Mouse (Mus musculus): ENCODE measurements around the gene Nudt7. TPM values are rescaled to one million over a fixed set of nuclear protein-coding genes. Genes with fewer than 3 reads are reported as not detected.

Nudt7 gene
- polyA plus RNA-seq, 1 experiment from 2014 or later: 11.2 TPM

- no peaks in the 10 kb centered on the region for H3K9me3 ChIP-seq (replicated peaks)
- no peak overlapping the region for H3K27ac ChIP-seq (replicated peaks)
- no peak overlapping the region for H3K4me3 ChIP-seq
- H3K4me1 ChIP-seq: peaks cover 3% of the 10 kb centered on the region; the same call in 1 of the 2 replicates
- WGBS: 85% methylated on average over 1 of the region's 1 CpGs
- no peak for DNase-seq (ENCODE audit: low spot score)
- H3K27me3 ChIP-seq (ENCODE audit: low read depth, poor library complexity, severe bottlenecking): no peaks in the 10 kb centered on the region
- H3K36me3 ChIP-seq: no peaks in the 10 kb centered on the region
Measured at GRCm38 (mm10) chr8:114121781-114122180, 11.6 kb upstream of the Nudt7 start.

GRCm38 (mm10) chr8:114123611-114124010 is 9.7 kb upstream of the Nudt7 start:
- Histone ChIP-seq H3K36me3 (no peaks in the 10 kb centered on the region), H3K4me1 (no peaks in the 10 kb centered on the region), H3K9me3 (replicated peaks) (no peaks in the 10 kb centered on the region), H3K27me3 (ENCODE audit: low read depth, poor library complexity, severe bottlenecking) (no peaks in the 10 kb centered on the region), H3K4me3 (no peak overlapping the region), H3K27ac (replicated peaks) (no peak overlapping the region)
- 76% methylated on average over 3 of the region's 3 CpGs for WGBS
- DNase-seq (ENCODE audit: low spot score): no peak

GRCm38 (mm10) chr8:114124084-114124750 is 9.1 kb upstream of the Nudt7 start:
- Histone ChIP-seq H3K27me3 (ENCODE audit: low read depth, poor library complexity, severe bottlenecking) (no peaks in the 10 kb centered on the region), H3K9me3 (replicated peaks) (no peaks in the 10 kb centered on the region), H3K27ac (replicated peaks) (no peak overlapping the region), H3K36me3 (no peaks in the 10 kb centered on the region), H3K4me3 (no peak overlapping the region), H3K4me1 (no peaks in the 10 kb centered on the region)
- DNase-seq (ENCODE audit: low spot score): no peak
- WGBS: 85% methylated on average over 4 of the region's 4 CpGs

- WGBS: 85% methylated on average over 7 of the region's 7 CpGs
- Histone ChIP-seq H3K4me3 (no peak overlapping the region), H3K4me1 (peaks cover 18% of the 10 kb centered on the region), H3K36me3 (no peaks in the 10 kb centered on the region), H3K27ac (replicated peaks) (no peak overlapping the region), H3K27me3 (ENCODE audit: low read depth, poor library complexity, severe bottlenecking) (no peaks in the 10 kb centered on the region), H3K9me3 (replicated peaks) (no peaks in the 10 kb centered on the region)
- no peak for DNase-seq (ENCODE audit: low spot score)
Measured at GRCm38 (mm10) chr8:114130838-114131237, 2.5 kb upstream of the Nudt7 start.

GRCm38 (mm10) chr8:114131421-114131820 is 1.9 kb upstream of the Nudt7 start:
- Histone ChIP-seq H3K4me3 (no peak overlapping the region), H3K9me3 (replicated peaks) (no peaks in the 10 kb centered on the region), H3K27ac (replicated peaks) (no peak overlapping the region), H3K36me3 (no peaks in the 10 kb centered on the region), H3K27me3 (ENCODE audit: low read depth, poor library complexity, severe bottlenecking) (no peaks in the 10 kb centered on the region), H3K4me1 (peaks cover 18% of the 10 kb centered on the region)
- DNase-seq (ENCODE audit: low spot score): no peak
- WGBS: 92% methylated on average over 4 of the region's 4 CpGs

- Histone ChIP-seq H3K36me3 (no peaks in the 10 kb centered on the region), H3K4me3 (peak overlapping the region; percentile 61), H3K27me3 (ENCODE audit: low read depth, poor library complexity, severe bottlenecking) (no peaks in the 10 kb centered on the region), H3K27ac (replicated peaks) (no peak overlapping the region), H3K4me1 (peaks cover 18% of the 10 kb centered on the region), H3K9me3 (replicated peaks) (no peaks in the 10 kb centered on the region)
- DNase-seq (ENCODE audit: low spot score): no peak
- WGBS: 31% methylated on average over 14 of the region's 14 CpGs
Measured at GRCm38 (mm10) chr8:114133050-114133509, 277 bp upstream of the Nudt7 start.

GRCm38 (mm10) chr8:114136750-114137149 is 3.4 kb downstream of the Nudt7 start:
- DNase-seq (ENCODE audit: low spot score): no peak
- H3K4me1 ChIP-seq: peaks cover 18% of the 10 kb centered on the region
- no peak overlapping the region for H3K27ac ChIP-seq (replicated peaks)
- 88% methylated on average over 1 of the region's 1 CpGs for WGBS
- no peak overlapping the region for H3K4me3 ChIP-seq
- H3K9me3 ChIP-seq (replicated peaks): no peaks in the 10 kb centered on the region
- no peaks in the 10 kb centered on the region for H3K36me3 ChIP-seq
- no peaks in the 10 kb centered on the region for H3K27me3 ChIP-seq (ENCODE audit: low read depth, poor library complexity, severe bottlenecking)

GRCm38 (mm10) chr8:114137181-114137580 is 3.8 kb downstream of the Nudt7 start:
- H3K9me3 ChIP-seq (replicated peaks): no peaks in the 10 kb centered on the region
- H3K4me1 ChIP-seq: peaks cover 18% of the 10 kb centered on the region
- no peak overlapping the region for H3K4me3 ChIP-seq
- no peak overlapping the region for H3K27ac ChIP-seq (replicated peaks)
- H3K27me3 ChIP-seq (ENCODE audit: low read depth, poor library complexity, severe bottlenecking): no peaks in the 10 kb centered on the region
- no peak for DNase-seq (ENCODE audit: low spot score)
- H3K36me3 ChIP-seq: no peaks in the 10 kb centered on the region
- 90% methylated on average over 5 of the region's 5 CpGs for WGBS

- Histone ChIP-seq H3K36me3 (no peaks in the 10 kb centered on the region), H3K27me3 (ENCODE audit: low read depth, poor library complexity, severe bottlenecking) (no peaks in the 10 kb centered on the region), H3K9me3 (replicated peaks) (no peaks in the 10 kb centered on the region), H3K4me3 (no peak overlapping the region), H3K27ac (replicated peaks) (no peak overlapping the region), H3K4me1 (no peaks in the 10 kb centered on the region)
- WGBS: 82% methylated on average over 2 of the region's 2 CpGs
- no peak for DNase-seq (ENCODE audit: low spot score)
Measured at GRCm38 (mm10) chr8:114140437-114140836, 7.1 kb downstream of the Nudt7 start.

GRCm38 (mm10) chr8:114142199-114142598 is 8.8 kb downstream of the Nudt7 start:
- no peak overlapping the region for H3K27ac ChIP-seq (replicated peaks)
- no peak for DNase-seq (ENCODE audit: low spot score)
- H3K27me3 ChIP-seq (ENCODE audit: low read depth, poor library complexity, severe bottlenecking): no peaks in the 10 kb centered on the region
- no peaks in the 10 kb centered on the region for H3K4me1 ChIP-seq
- H3K36me3 ChIP-seq: no peaks in the 10 kb centered on the region
- H3K4me3 ChIP-seq: no peak overlapping the region
- no peaks in the 10 kb centered on the region for H3K9me3 ChIP-seq (replicated peaks)

GRCm38 (mm10) chr8:114143645-114144290 is 10.4 kb downstream of the Nudt7 start:
- Histone ChIP-seq H3K36me3 (peaks cover 6% of the 10 kb centered on the region; the same call in 1 of the 2 replicates), H3K4me1 (no peaks in the 10 kb centered on the region), H3K9me3 (replicated peaks) (no peaks in the 10 kb centered on the region), H3K4me3 (no peak overlapping the region), H3K27ac (replicated peaks) (no peak overlapping the region), H3K27me3 (ENCODE audit: low read depth, poor library complexity, severe bottlenecking) (no peaks in the 10 kb centered on the region)
- no peak for DNase-seq (ENCODE audit: low spot score)
- 84% methylated on average over 4 of the region's 4 CpGs for WGBS

GRCm38 (mm10) chr8:114153311-114154045 is 20.1 kb downstream of the Nudt7 start:
- H3K9me3 ChIP-seq (replicated peaks): no peaks in the 10 kb centered on the region
- no peaks in the 10 kb centered on the region; the same call in 1 of the 2 replicates for H3K4me1 ChIP-seq
- no peaks in the 10 kb centered on the region for H3K27me3 ChIP-seq (ENCODE audit: low read depth, poor library complexity, severe bottlenecking)
- H3K27ac ChIP-seq (replicated peaks): no peak overlapping the region
- H3K36me3 ChIP-seq: no peaks in the 10 kb centered on the region
- WGBS: 86% methylated on average over 6 of the region's 6 CpGs
- H3K4me3 ChIP-seq: no peak overlapping the region
- no peak for DNase-seq (ENCODE audit: low spot score)

- H3K36me3 ChIP-seq: no peaks in the 10 kb centered on the region
- 78% methylated on average over 2 of the region's 2 CpGs for WGBS
- H3K27ac ChIP-seq (replicated peaks): no peak overlapping the region
- H3K27me3 ChIP-seq (ENCODE audit: low read depth, poor library complexity, severe bottlenecking): no peaks in the 10 kb centered on the region
- H3K4me3 ChIP-seq: no peak overlapping the region
- no peak for DNase-seq (ENCODE audit: low spot score)
- H3K4me1 ChIP-seq: peaks cover 10% of the 10 kb centered on the region
- no peaks in the 10 kb centered on the region for H3K9me3 ChIP-seq (replicated peaks)
Measured at GRCm38 (mm10) chr8:114158586-114158985, 25.2 kb downstream of the Nudt7 start.

Data from midbrain, embryonic 10.5 days (tissue).